Mouse (Mus musculus) embryonic facial prominence, embryonic 12.5 days (tissue): ENCODE results near the gene Adamts16. TPM values are rescaled to one million over a fixed set of nuclear protein-coding genes. Genes with fewer than 3 reads are reported as not detected.

Source experiments
- ATAC-seq: fragments of 200-750 bp; cut with Nextera tagmentation; 2 replicates; pipeline ENCODE4 v1.8.0; 2017; ENCODE audit not compliant: insufficient number of reproducible peaks, insufficient read depth, low FRiP score, low TSS enrichment
- H3K27ac ChIP-seq: fragments of 300-500 bp; sonication (generic); 2 replicates; pipeline ENCODE4 v1.5.1; 2016; ENCODE audit warnings: mild to moderate bottlenecking
- H3K27me3 ChIP-seq: fragments of 300-500 bp; sonication (generic); 2 replicates; pipeline ENCODE4 v1.6.1; 2016; ENCODE audit warnings: mild to moderate bottlenecking, moderate library complexity
- H3K36me3 ChIP-seq: fragments of 300-500 bp; sonication (generic); 2 replicates; pipeline ENCODE4 v1.6.1; 2016; ENCODE audit warnings: mild to moderate bottlenecking
- H3K4me1 ChIP-seq: fragments of 300-500 bp; sonication (generic); 2 replicates; pipeline ENCODE4 v1.6.1; 2016
- H3K4me2 ChIP-seq: fragments of 300-500 bp; sonication (generic); replicated peaks from 2 replicates; pipeline ENCODE4 v1.6.1; 2016; ENCODE audit warnings: mild to moderate bottlenecking, moderate library complexity
- H3K4me3 ChIP-seq: fragments of 300-500 bp; sonication (generic); 2 replicates; pipeline ENCODE4 v1.5.1; 2016; ENCODE audit warnings: mild to moderate bottlenecking
- H3K9ac ChIP-seq: fragments of 300-500 bp; sonication (generic); 2 replicates; pipeline ENCODE4 v1.6.1; 2016; ENCODE audit warnings: mild to moderate bottlenecking, moderate library complexity
- H3K9me3 ChIP-seq: fragments of 300-500 bp; sonication (generic); 2 replicates; pipeline ENCODE4 v1.6.1; 2016; ENCODE audit warnings: mild to moderate bottlenecking, moderate library complexity
- WGBS: fragments of 180-500 bp; shearing (Covaris S2); methylation state at CpG from one replicate; pipeline ENCODE4 v1.1.7; 2016; 5-methylcytosine and 5-hydroxymethylcytosine counted together
- polyA plus RNA-seq: library from polyadenylated mRNA; unstranded; fragments of >200 nt; fragmentation: Nextera tagmentation; extraction: Ambion mirVana; gene quantifications from 2 replicates; pipeline ENCODE4 v1.2.1, GENCODE M21; 2016

Adamts16 gene
- polyA plus RNA-seq, 1 experiment from 2014 or later: 1.3 TPM

DNA sequence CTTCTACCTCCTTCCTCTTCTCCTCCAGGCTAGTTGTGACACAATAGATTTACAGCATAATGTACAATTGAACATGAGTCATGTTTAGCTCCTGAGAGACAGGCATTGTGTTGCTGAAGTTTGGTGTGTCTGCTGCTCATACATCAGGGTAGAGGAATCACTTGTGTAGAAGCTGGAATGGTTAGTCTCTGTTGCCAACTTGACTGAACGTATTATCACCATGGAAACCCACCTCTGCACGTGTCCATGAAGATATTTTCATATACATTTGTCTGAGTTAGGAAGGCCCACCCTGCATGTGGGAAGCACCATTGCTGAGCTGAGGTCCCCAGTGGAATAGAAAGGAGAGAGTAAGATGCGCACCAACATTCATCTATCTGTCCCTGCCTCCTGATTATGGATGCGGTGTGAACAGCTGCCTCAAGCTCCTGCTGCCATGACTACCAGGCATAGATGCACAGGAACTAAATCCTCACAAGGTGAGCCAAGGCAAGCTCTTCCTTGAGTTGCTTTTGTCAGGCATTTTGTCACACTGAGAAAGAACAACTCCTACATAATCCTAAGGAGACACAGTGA is 142.7 kb downstream of the Adamts16 start:
- Histone ChIP-seq H3K9ac (no peak overlapping the region), H3K4me2 (no peak overlapping the region), H3K9me3 (no peaks in the 10 kb centered on the region), H3K27ac (no peak overlapping the region), H3K27me3 (no peaks in the 10 kb centered on the region), H3K4me3 (no peak overlapping the region), H3K36me3 (no peaks in the 10 kb centered on the region), H3K4me1 (no peaks in the 10 kb centered on the region)
- 80% methylated on average over 4 of the region's 4 CpGs for WGBS
- ATAC-seq: no peak

DNA sequence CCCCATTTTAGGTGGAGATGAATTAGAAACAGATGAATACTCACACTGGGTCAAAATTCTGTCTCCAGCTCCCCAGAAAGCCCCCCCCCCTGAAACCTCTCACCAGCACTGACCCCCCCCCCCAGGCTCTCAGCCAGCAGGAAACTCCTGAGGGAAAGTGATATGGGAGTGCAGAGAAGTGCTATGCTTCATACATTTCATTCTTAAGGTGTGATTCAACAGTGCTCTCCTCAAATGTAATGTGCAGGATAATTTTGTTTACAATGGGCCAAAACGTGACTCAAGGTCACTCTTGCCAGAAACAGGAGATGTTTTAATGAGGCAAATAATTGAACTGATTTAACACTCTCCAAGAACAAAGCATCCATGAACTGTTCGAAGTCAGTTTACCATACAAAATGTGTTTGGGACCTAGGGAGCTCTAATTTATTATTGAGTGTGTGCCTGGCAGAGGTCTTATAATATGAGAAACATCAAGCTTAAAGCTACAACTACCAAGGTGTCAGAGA is 152.1 kb downstream of the Adamts16 start:
- no peaks in the 10 kb centered on the region for H3K4me1 ChIP-seq
- no peaks in the 10 kb centered on the region for H3K36me3 ChIP-seq
- no peak overlapping the region for H3K4me2 ChIP-seq
- no peak overlapping the region for H3K27ac ChIP-seq
- H3K27me3 ChIP-seq: no peaks in the 10 kb centered on the region
- H3K4me3 ChIP-seq: no peak overlapping the region
- WGBS: 52% methylated on average over 2 of the region's 2 CpGs
- no peak overlapping the region for H3K9ac ChIP-seq
- ATAC-seq: no peak
- H3K9me3 ChIP-seq: no peaks in the 10 kb centered on the region

DNA sequence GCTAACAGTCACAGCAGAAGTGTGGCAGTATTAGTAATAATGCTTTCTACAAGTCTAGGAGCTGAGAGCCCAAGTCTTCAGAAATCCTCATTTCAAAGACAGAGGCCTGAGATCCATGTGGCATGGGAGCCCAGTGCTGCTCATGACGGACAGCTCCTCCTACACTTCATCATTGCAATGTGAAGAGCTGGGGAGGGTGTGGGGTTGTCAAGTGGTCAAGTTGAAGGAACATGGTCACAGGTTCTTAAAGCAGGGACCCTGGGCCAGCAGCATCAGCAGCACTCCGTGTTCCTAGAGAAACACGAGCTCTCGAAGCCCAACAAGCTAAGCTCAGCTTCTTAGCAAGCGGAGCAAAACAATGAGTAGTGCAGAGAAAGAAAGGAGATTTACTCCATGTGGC is 155.8 kb downstream of the Adamts16 start:
- Histone ChIP-seq H3K27ac (no peak overlapping the region), H3K4me2 (no peak overlapping the region), H3K27me3 (no peaks in the 10 kb centered on the region), H3K36me3 (no peaks in the 10 kb centered on the region), H3K4me3 (no peak overlapping the region), H3K4me1 (no peaks in the 10 kb centered on the region), H3K9ac (no peak overlapping the region), H3K9me3 (no peaks in the 10 kb centered on the region)
- 73% methylated on average over 5 of the region's 5 CpGs for WGBS
- ATAC-seq: no peak

DNA sequence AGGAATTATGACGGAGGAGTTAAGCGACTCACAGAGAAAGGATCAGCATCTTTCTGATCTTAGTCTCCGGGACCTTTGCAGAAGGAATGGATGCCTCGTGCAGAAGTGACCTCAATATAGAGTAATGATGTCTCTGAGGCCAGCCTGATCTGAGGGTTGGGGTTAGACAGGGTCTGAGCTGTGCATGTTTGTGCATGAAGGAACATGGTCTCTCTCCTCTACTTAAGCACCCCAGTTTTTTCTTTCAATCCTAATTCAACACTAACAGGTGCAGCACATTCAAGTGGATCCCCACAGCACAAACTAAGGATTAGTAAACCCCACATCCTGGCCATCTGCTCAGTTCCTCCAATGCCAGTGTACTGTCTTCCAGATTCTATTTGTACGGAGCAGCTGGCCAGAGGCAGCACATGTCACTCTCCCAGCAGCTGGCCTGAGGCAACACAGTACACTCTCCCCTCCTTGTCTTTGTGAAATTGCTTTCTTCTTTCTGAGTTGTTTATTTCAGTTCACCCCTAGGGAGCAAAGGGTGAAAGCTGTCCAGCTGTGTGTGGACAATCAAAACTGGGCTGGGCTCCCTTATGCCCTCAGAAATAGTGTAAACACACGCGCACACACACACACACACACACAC is 156.5 kb downstream of the Adamts16 start:
- WGBS: 68% methylated on average over 7 of the region's 7 CpGs
- no peak overlapping the region for H3K27ac ChIP-seq
- no peak for ATAC-seq
- no peaks in the 10 kb centered on the region for H3K4me1 ChIP-seq
- H3K9ac ChIP-seq: no peak overlapping the region
- H3K27me3 ChIP-seq: no peaks in the 10 kb centered on the region
- H3K9me3 ChIP-seq: no peaks in the 10 kb centered on the region
- no peak overlapping the region for H3K4me3 ChIP-seq
- no peaks in the 10 kb centered on the region for H3K36me3 ChIP-seq
- H3K4me2 ChIP-seq: no peak overlapping the region

DNA sequence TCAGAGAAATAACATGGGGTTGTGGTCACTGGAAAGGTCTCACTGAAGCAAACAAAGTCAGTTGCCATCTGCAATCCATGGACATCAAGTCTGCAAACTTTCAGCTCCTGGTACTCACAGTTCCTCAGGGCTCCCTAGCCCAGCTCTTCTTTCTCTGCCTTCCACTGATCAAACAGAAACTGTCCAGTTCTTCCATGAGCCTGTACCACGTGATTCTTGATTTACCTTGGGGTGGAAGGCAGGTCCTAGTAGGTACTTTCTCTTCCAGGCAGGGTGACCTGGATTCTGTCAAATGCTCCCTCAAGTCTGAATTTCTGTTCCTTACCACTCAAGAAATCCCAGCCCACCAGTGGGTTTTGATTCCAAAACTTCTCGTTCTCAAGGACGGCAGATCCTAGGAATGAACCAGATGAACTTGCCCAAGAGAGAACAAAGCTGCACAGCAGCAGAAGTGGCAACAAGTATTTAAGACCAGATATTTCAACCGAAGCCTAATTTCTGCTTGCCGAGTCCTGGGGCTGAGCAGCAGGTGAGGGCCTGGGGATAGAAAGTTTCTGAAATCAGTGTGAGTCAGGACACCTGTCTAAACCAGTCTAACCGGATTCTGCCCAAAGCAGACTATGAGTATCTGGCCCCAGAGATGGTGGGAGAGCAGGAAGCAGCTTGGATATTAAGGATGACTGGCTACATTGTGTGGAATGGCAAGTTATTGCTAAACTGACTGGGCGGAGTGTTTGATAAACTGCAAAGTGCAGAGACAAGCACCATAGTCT is 160.0 kb downstream of the Adamts16 start:
- no peak for ATAC-seq
- Histone ChIP-seq H3K36me3 (no peaks in the 10 kb centered on the region), H3K9me3 (no peaks in the 10 kb centered on the region), H3K9ac (no peak overlapping the region), H3K4me1 (no peaks in the 10 kb centered on the region), H3K27me3 (no peaks in the 10 kb centered on the region), H3K4me2 (no peak overlapping the region), H3K4me3 (no peak overlapping the region), H3K27ac (no peak overlapping the region)
- 73% methylated on average over 7 of the region's 7 CpGs for WGBS

DNA sequence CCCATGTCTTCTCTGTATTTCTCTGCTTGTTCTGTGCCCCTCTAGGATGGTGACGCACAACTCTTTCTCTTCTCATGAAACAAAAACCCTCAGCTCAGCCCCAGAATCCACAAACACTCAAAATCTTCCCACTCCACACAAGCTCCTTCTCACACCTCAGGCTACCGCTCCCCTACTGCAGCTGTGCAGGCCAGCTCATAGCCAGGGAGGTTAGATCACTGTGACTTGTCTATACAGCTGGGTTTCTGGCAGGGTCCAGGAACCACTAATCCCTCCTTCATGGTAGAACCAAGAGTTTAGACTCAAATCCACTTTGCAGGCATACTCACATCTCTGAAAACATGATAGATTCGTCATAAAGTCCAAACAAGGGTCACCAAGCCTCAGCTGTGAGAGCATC is 161.3 kb downstream of the Adamts16 start:
- Histone ChIP-seq H3K36me3 (no peaks in the 10 kb centered on the region), H3K4me2 (no peak overlapping the region), H3K9ac (no peak overlapping the region), H3K27me3 (no peaks in the 10 kb centered on the region), H3K4me1 (no peaks in the 10 kb centered on the region), H3K4me3 (no peak overlapping the region), H3K27ac (no peak overlapping the region), H3K9me3 (no peaks in the 10 kb centered on the region)
- WGBS: 82% methylated on average over 3 of the region's 3 CpGs
- ATAC-seq: no peak

Other genes with a start within 250 kb of the Adamts16 start
- 31.3 and 33.1 TPM in 2 replicates for gene Ice1, start 204.2 kb downstream of the Adamts16 start, polyA plus RNA-seq